Mouse (Mus musculus) midbrain, postnatal 0 days (tissue): Measurements from ENCODE around the gene Zdhhc17. TPM values are rescaled to one million over a fixed set of nuclear protein-coding genes. Genes with fewer than 3 reads are reported as not detected.

Source experiments
- ATAC-seq: fragments of 200-750 bp; cut with Nextera tagmentation; 2 replicates; pipeline ENCODE4 v1.8.0; 2017; ENCODE audit warnings: moderate number of reproducible peaks, mild to moderate bottlenecking, moderate TSS enrichment, moderate library complexity; ENCODE audit not compliant: low FRiP score
- DNase-seq: peaks from one replicate; pipeline ENCODE4 v3.0.0-alpha.2; 2015; ENCODE audit warnings: low spot score
- H3K27ac ChIP-seq: fragments of 300-500 bp; sonication (generic); 2 replicates; pipeline ENCODE4 v1.5.1; 2014; ENCODE audit warnings: low read depth, mild to moderate bottlenecking, low read length, mixed read lengths
- H3K27me3 ChIP-seq: fragments of 300-500 bp; sonication (generic); 2 replicates; pipeline ENCODE4 v1.6.1; 2014; ENCODE audit warnings: low read length, control low read depth, mixed read lengths; ENCODE audit not compliant: insufficient read depth
- H3K36me3 ChIP-seq: fragments of 300-500 bp; sonication (generic); 2 replicates; pipeline ENCODE4 v1.6.1; 2014; ENCODE audit warnings: low read length, control low read depth, mixed read lengths; ENCODE audit not compliant: insufficient read depth
- H3K4me1 ChIP-seq: fragments of 300-500 bp; sonication (generic); 2 replicates; pipeline ENCODE4 v1.6.1; 2014; ENCODE audit warnings: mild to moderate bottlenecking, control low read depth, antibody characterized with exemption, low read length, mixed read lengths; ENCODE audit not compliant: insufficient read depth
- H3K4me2 ChIP-seq: fragments of 300-500 bp; sonication (generic); 2 replicates; pipeline ENCODE4 v1.6.1; 2014; ENCODE audit warnings: low read depth, mild to moderate bottlenecking, low read length, mixed read lengths; ENCODE audit not compliant: poor library complexity, severe bottlenecking
- H3K4me3 ChIP-seq: fragments of 300-500 bp; sonication (generic); 2 replicates; pipeline ENCODE4 v1.5.1; 2014; ENCODE audit warnings: low read depth, mild to moderate bottlenecking, low read length, moderate library complexity
- H3K9ac ChIP-seq: fragments of 300-500 bp; sonication (generic); replicated peaks from 2 replicates; pipeline ENCODE4 v1.6.1; 2014; ENCODE audit warnings: mild to moderate bottlenecking, low read length, moderate library complexity, mixed read lengths; ENCODE audit not compliant: poor library complexity, severe bottlenecking
- H3K9me3 ChIP-seq: fragments of 300-500 bp; sonication (generic); 2 replicates; pipeline ENCODE4 v1.6.1; 2016; ENCODE audit warnings: low read length, control low read depth
- CTCF ChIP-seq: IDR thresholded peaks from 2 replicates; pipeline ENCODE4 v1.5.1; 2016; ENCODE audit warnings: antibody characterized with exemption, mild to moderate bottlenecking
- WGBS: fragments of 180-500 bp; shearing (Covaris S2); extraction: QIAGEN DNeasy Blood & Tissue Kit; methylation state at CpG from one replicate; pipeline ENCODE4 v1.1.7; 2014; 5-methylcytosine and 5-hydroxymethylcytosine counted together
- polyA plus RNA-seq: library from polyadenylated mRNA; unstranded; fragments of >200 nt; fragmentation: Nextera tagmentation; extraction: Ambion mirVana; gene quantifications from 2 replicates; pipeline ENCODE4 v1.2.1, GENCODE M21; 2015
- total RNA-seq: library from RNA; depleted of rRNA; stranded (reverse); fragments of >200 nt; gene quantifications from 2 replicates; pipeline ENCODE4 v1.2.3, GENCODE M21; 2014

Zdhhc17 gene
- total and polyA plus RNA-seq, 2 experiments from 2014 or later: 44.8 to 60.9 TPM

GRCm38 (mm10) chr10:111040078-111040656 is 30.2 kb upstream of the Zdhhc17 start:
- Histone ChIP-seq H3K27me3 (no peaks in the 10 kb centered on the region), H3K36me3 (no peaks in the 10 kb centered on the region), H3K4me3 (no peak overlapping the region), H3K9me3 (no peaks in the 10 kb centered on the region), H3K4me2 (no peak overlapping the region), H3K9ac (no peak overlapping the region), H3K27ac (no peak overlapping the region), H3K4me1 (no peaks in the 10 kb centered on the region)
- 77% methylated on average over 7 of the region's 7 CpGs for WGBS
- DNase-seq (no peak), ATAC-seq (no peak)
- TF ChIP-seq CTCF: no peak

DNA sequence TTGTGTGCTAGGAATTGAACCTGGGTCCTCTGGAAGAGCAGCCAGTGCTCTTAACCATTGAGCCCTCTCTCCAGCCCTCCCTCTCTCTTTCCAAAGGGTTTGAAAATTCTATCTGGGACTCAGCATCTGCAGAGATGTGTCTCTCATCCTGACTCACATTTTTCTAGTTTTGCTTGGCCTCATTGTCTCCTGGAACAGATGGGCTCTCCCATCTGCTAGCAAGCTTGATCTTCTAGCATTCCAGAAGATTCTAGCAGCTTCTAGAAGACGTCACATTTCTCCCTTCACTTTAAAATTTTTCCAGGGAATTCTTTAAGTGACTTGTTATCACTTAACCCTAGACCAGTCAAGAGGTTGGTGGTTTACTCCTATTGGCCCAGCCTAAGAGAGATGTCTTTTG is 26.9 kb upstream of the Zdhhc17 start:
- Histone ChIP-seq H3K4me2 (no peak overlapping the region), H3K4me3 (no peak overlapping the region), H3K27me3 (no peaks in the 10 kb centered on the region), H3K4me1 (no peaks in the 10 kb centered on the region), H3K36me3 (no peaks in the 10 kb centered on the region), H3K27ac (no peak overlapping the region), H3K9ac (no peak overlapping the region), H3K9me3 (no peaks in the 10 kb centered on the region)
- no peak for ATAC-seq
- DNase-seq: no peak
- 82% methylated on average over 1 of the region's 1 CpGs for WGBS
- no peak for TF ChIP-seq CTCF

DNA sequence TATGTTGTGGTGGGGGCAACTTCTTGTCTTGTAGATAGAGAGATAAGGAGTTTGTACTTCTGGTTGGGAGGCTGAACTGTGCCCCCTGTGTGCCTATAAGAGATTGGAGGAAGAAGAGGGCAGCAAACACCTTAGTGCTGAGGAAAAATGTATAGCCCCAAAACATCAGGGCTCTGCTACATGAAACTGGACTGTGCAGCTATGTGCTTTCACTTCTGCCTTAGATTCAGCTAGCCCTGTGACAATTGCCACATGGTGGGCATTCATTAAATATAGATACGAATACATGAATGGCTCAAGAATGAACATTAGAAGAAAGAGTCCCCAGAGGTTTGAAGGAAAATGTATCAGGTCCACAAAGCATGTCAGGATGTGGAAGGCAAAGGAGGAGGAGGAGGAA is 25.2 kb upstream of the Zdhhc17 start:
- no peak for DNase-seq
- Histone ChIP-seq H3K9ac (no peak overlapping the region), H3K27ac (no peak overlapping the region), H3K4me3 (no peak overlapping the region), H3K4me2 (no peak overlapping the region), H3K27me3 (no peaks in the 10 kb centered on the region), H3K36me3 (no peaks in the 10 kb centered on the region), H3K9me3 (no peaks in the 10 kb centered on the region), H3K4me1 (no peaks in the 10 kb centered on the region)
- WGBS: 81% methylated on average over 1 of the region's 1 CpGs
- ATAC-seq: no peak
- no peak for TF ChIP-seq CTCF

DNA sequence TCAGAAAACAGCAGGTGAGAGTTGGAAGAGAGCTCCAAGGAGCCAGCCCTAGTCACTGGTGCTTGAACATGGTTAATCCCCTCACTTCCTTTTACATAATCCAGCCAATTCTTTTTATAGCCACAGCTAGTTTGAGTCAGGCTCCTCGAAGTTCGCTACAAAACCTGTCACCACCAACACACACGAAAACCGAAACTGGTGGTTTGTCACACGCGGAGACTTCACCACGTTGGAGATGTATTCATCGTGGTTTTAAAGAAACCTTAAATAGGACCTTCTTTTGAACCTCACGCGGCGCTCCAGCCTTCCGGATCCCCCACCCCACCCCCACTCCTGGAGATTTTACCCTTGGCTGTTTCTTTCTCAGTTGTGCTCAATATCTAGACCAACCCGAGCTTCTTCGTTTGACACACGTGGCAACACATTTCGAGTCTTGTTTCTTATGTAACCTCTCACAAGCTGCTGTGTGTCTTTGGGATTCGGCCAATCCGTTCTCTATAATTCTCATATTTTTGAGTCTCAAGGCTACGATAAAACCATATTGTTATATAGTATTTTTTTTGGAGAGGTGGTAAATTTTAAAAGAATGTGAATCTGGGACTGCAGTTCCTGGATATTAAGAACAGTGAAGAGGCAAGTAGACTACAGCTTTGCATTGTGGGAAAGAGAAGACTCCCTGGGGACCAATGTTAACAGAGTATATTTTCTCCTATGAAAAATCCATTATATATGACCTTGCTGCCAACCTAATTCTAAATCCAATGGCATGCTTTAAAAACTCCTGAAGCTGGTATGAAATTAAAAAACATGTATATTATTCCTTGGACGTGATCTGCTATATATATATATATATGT is 21.8 kb upstream of the Zdhhc17 start:
- Histone ChIP-seq H3K9me3 (no peaks in the 10 kb centered on the region), H3K36me3 (no peaks in the 10 kb centered on the region), H3K27me3 (no peaks in the 10 kb centered on the region), H3K4me2 (peak overlapping the region; percentile 37), H3K4me3 (peak overlapping the region; percentile 18; the same call in 1 of the 2 replicates), H3K27ac (no peak overlapping the region), H3K9ac (no peak overlapping the region), H3K4me1 (no peaks in the 10 kb centered on the region)
- 24% methylated on average over 20 of the region's 20 CpGs for WGBS
- ATAC-seq: no peak
- no peak for TF ChIP-seq CTCF
- DNase-seq: peak; percentile 37

GRCm38 (mm10) chr10:111030845-111031244 is 20.9 kb upstream of the Zdhhc17 start:
- DNase-seq: no peak
- Histone ChIP-seq H3K4me3 (no peak overlapping the region), H3K27me3 (no peaks in the 10 kb centered on the region), H3K4me2 (no peak overlapping the region), H3K27ac (no peak overlapping the region), H3K9me3 (no peaks in the 10 kb centered on the region), H3K36me3 (no peaks in the 10 kb centered on the region), H3K4me1 (no peaks in the 10 kb centered on the region), H3K9ac (no peak overlapping the region)
- no peak for ATAC-seq
- TF ChIP-seq CTCF: no peak
- WGBS: 89% methylated on average over 2 of the region's 2 CpGs

DNA sequence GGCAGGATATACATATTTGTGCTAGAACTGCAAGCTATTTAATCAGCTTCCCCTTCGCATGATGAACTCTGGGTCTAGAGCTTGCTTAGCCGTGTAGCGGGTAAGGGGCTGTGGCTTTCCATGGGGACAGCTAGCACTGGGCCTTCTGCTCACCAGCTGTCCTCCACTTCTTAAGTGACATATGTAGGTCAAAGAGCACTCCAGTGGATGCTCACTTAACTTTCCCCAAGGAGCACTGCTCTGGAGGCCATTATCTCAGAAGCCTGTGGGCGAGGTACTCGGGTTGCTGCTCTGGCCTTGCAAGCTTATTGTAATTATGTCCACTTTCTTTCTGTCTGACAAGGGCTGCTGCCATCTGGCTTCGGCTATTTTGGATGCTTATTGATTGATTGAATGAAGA is 16.2 kb upstream of the Zdhhc17 start:
- no peak for ATAC-seq
- Histone ChIP-seq H3K4me2 (no peak overlapping the region), H3K4me1 (no peaks in the 10 kb centered on the region), H3K9ac (no peak overlapping the region), H3K4me3 (no peak overlapping the region), H3K9me3 (no peaks in the 10 kb centered on the region), H3K27me3 (no peaks in the 10 kb centered on the region), H3K36me3 (no peaks in the 10 kb centered on the region), H3K27ac (no peak overlapping the region)
- no peak for TF ChIP-seq CTCF
- WGBS: 85% methylated on average over 6 of the region's 6 CpGs
- DNase-seq: no peak
